Comparison of ENCODE assay signal across 7 mouse cellular contexts in genomic region chr6:28261307-28262197, GRCm38 (mm10).
A peak's percentile ranks its signal among the peaks of the same experiment; 100 is the strongest.
DNase-seq lines count a peak whose midpoint lies in the region; ATAC-seq lines count a peak whose summit lies in the region.

No protein-coding gene starts in this region.

- H3K9me3 ChIP-seq in embryonic facial prominence, embryonic 10.5 days, result no peaks in the 10 kb centered on the region
- no peaks in the 10 kb centered on the region for H3K9me3 ChIP-seq in limb, embryonic 11.5 days (ENCODE audit: control insufficient read depth, low read length)
- H3K9me3 ChIP-seq in midbrain, embryonic 14.5 days (ENCODE audit: control insufficient read depth, low read length), result no peaks in the 10 kb centered on the region

- under 1% methylated on average over 131 of the region's 131 CpGs for WGBS in embryonic facial prominence, embryonic 10.5 days
- 0% methylated on average over 89 of the region's 131 CpGs for WGBS in limb, embryonic 11.5 days
- under 1% methylated on average over 115 of the region's 131 CpGs for WGBS in midbrain, embryonic 14.5 days

- DNase-seq in adrenal gland, postnatal 10 days, result peak; percentile 95
- DNase-seq in embryonic facial prominence, embryonic 10.5 days (ENCODE audit: low spot score), result peak; percentile 92
- DNase-seq in heart, adult 11 months, result peak; percentile 100
- DNase-seq in kidney, adult 18-20 months, result peak; percentile 89
- DNase-seq in limb, embryonic 11.5 days (ENCODE audit: low spot score), result peak; percentile 87
- peak; percentile 93 for DNase-seq in midbrain, embryonic 14.5 days
- DNase-seq in spleen, adult 18-20 months, result peak; percentile 86 to 88

- peaks cover 9% of the 10 kb centered on the region for H3K27me3 ChIP-seq in embryonic facial prominence, embryonic 10.5 days (replicated peaks; ENCODE audit: low read depth, poor library complexity, severe bottlenecking)
- no peaks in the 10 kb centered on the region for H3K27me3 ChIP-seq in limb, embryonic 11.5 days (ENCODE audit: control insufficient read depth, insufficient read depth, low read length)
- H3K27me3 ChIP-seq in midbrain, embryonic 14.5 days (ENCODE audit: control insufficient read depth, insufficient read depth, low read length), result no peaks in the 10 kb centered on the region

- peak overlapping the region; percentile 84 for H3K4me2 ChIP-seq in limb, embryonic 11.5 days (ENCODE audit: low read depth, severe bottlenecking)
- peak overlapping the region; percentile 90 for H3K4me2 ChIP-seq in midbrain, embryonic 14.5 days (ENCODE audit: low read length)

- peak overlapping the region; percentile 79 for H3K4me3 ChIP-seq in embryonic facial prominence, embryonic 10.5 days
- H3K4me3 ChIP-seq in limb, embryonic 11.5 days (ENCODE audit: low read depth, low read length), result peak overlapping the region; percentile 83
- peak overlapping the region; percentile 90 for H3K4me3 ChIP-seq in midbrain, embryonic 14.5 days (replicated peaks; ENCODE audit: low read depth, low read length)

- H3K36me3 ChIP-seq in embryonic facial prominence, embryonic 10.5 days (replicated peaks), result peaks cover 17% of the 10 kb centered on the region
- H3K36me3 ChIP-seq in limb, embryonic 11.5 days (ENCODE audit: control insufficient read depth, insufficient read depth, low read length), result 0 out of 2 replicates have a peak, but pooled peaks cover 2% of the 10 kb centered on the region
- no peaks in the 10 kb centered on the region; the same call in 1 of the 2 replicates for H3K36me3 ChIP-seq in midbrain, embryonic 14.5 days (ENCODE audit: control insufficient read depth, insufficient read depth, low read length)

- peak overlapping the region; percentile 84 for H3K27ac ChIP-seq in embryonic facial prominence, embryonic 10.5 days (replicated peaks)
- peak overlapping the region; percentile 56 for H3K27ac ChIP-seq in limb, embryonic 11.5 days (replicated peaks; ENCODE audit: low read depth, low read length)
- H3K27ac ChIP-seq in midbrain, embryonic 14.5 days (replicated peaks; ENCODE audit: low read depth, low read length), result peak overlapping the region; percentile 84

- peak overlapping the region; percentile 71 for H3K9ac ChIP-seq in limb, embryonic 11.5 days (ENCODE audit: low read length)
- H3K9ac ChIP-seq in midbrain, embryonic 14.5 days (replicated peaks; ENCODE audit: low read length), result peak overlapping the region; percentile 72

- peaks cover 10% of the 10 kb centered on the region for H3K4me1 ChIP-seq in embryonic facial prominence, embryonic 10.5 days
- 0 out of 2 replicates have a peak, but pooled peaks cover 2% of the 10 kb centered on the region for H3K4me1 ChIP-seq in limb, embryonic 11.5 days (ENCODE audit: control insufficient read depth, insufficient read depth, low read length)
- H3K4me1 ChIP-seq in midbrain, embryonic 14.5 days (ENCODE audit: control insufficient read depth, insufficient read depth, low read length), result peaks cover 4% of the 10 kb centered on the region

- ATAC-seq in limb, embryonic 11.5 days (ENCODE audit: insufficient number of reproducible peaks, low FRiP score, low TSS enrichment, low read depth), result peak; percentile 91
- peak; percentile 97 for ATAC-seq in midbrain, embryonic 14.5 days (ENCODE audit: low FRiP score, low TSS enrichment)

Comparison
In these comparisons a context has a peak if more than half of its experiments do, and no peak if none do; other contexts are left out.
1. Peak in every context shown above with its lines: DNase-seq, ATAC-seq, H3K4me3 ChIP-seq and H3K27ac ChIP-seq.